Mouse (Mus musculus): ENCODE results near the gene Tie1. TPM values are rescaled to one million over a fixed set of nuclear protein-coding genes. Genes with fewer than 3 reads are reported as not detected.
"Not testable (repeated sequence)": the region's sequence is repeated elsewhere in the genome, so short reads cannot be mapped to it uniquely, and the experiment has no call there.

Tie1 gene
- polyA plus RNA-seq, 1 experiment from 2014 or later, result 11.3 TPM

GRCm38 (mm10) chr4:118518208-118518607, 28.3 kb upstream of the Tie1 start:
- Histone ChIP-seq H3K27me3 (replicated peaks) (peaks cover 39% of the 10 kb centered on the region), H3K9ac (no peak overlapping the region), H3K4me1 (peaks cover 12% of the 10 kb centered on the region), H3K27ac (no peak overlapping the region), H3K36me3 (no peaks in the 10 kb centered on the region), H3K4me3 (no peak overlapping the region), H3K9me3 (replicated peaks) (no peaks in the 10 kb centered on the region), H3K4me2 (no peak overlapping the region)
- no peak for ATAC-seq
- 49% methylated on average over 5 of the region's 5 CpGs for WGBS (ENCODE audit: insufficient replicate concordance)

GRCm38 (mm10) chr4:118517497-118518146, 27.8 kb upstream of the Tie1 start:
- H3K9ac ChIP-seq, result no peak overlapping the region
- H3K36me3 ChIP-seq, result no peaks in the 10 kb centered on the region
- H3K9me3 ChIP-seq (replicated peaks), result no peaks in the 10 kb centered on the region
- no peak for ATAC-seq
- WGBS (ENCODE audit: insufficient replicate concordance), result 34% methylated on average over 16 of the region's 16 CpGs
- H3K4me3 ChIP-seq, result no peak overlapping the region
- H3K27ac ChIP-seq, result no peak overlapping the region
- H3K4me1 ChIP-seq, result peaks cover 12% of the 10 kb centered on the region
- peaks cover 39% of the 10 kb centered on the region for H3K27me3 ChIP-seq (replicated peaks)
- H3K4me2 ChIP-seq, result no peak overlapping the region

GRCm38 (mm10) chr4:118516699-118517496, 27.0 kb upstream of the Tie1 start:
- Histone ChIP-seq H3K27me3 (replicated peaks) (peaks cover 39% of the 10 kb centered on the region), H3K4me1 (peaks cover 12% of the 10 kb centered on the region), H3K4me2 (no peak overlapping the region), H3K27ac (no peak overlapping the region), H3K4me3 (no peak overlapping the region), H3K9me3 (replicated peaks) (no peaks in the 10 kb centered on the region), H3K9ac (no peak overlapping the region), H3K36me3 (no peaks in the 10 kb centered on the region)
- 9% methylated on average over 20 of the region's 20 CpGs for WGBS (ENCODE audit: insufficient replicate concordance)
- no peak for ATAC-seq

- H3K4me1 ChIP-seq, result no peaks in the 10 kb centered on the region
- no peaks in the 10 kb centered on the region for H3K36me3 ChIP-seq
- H3K4me3 ChIP-seq, result no peak overlapping the region
- no peak overlapping the region for H3K9ac ChIP-seq
- 34% methylated on average over 6 of the region's 6 CpGs for WGBS (ENCODE audit: insufficient replicate concordance)
- H3K27me3 ChIP-seq (replicated peaks), result no peaks in the 10 kb centered on the region
- no peaks in the 10 kb centered on the region for H3K9me3 ChIP-seq (replicated peaks)
- ATAC-seq, result no peak
- H3K27ac ChIP-seq, result no peak overlapping the region
- no peak overlapping the region for H3K4me2 ChIP-seq
These were observed 19.2 kb upstream of the Tie1 start for GRCm38 (mm10) chr4:118509050-118509449.

GRCm38 (mm10) chr4:118507171-118507570, 17.3 kb upstream of the Tie1 start:
- 56% methylated on average over 1 of the region's 1 CpGs for WGBS (ENCODE audit: insufficient replicate concordance)
- not testable (repeated sequence) for H3K4me2 ChIP-seq; ATAC-seq; H3K36me3 ChIP-seq; H3K9ac ChIP-seq; H3K4me1 ChIP-seq; H3K9me3 ChIP-seq (replicated peaks); H3K27me3 ChIP-seq (replicated peaks); H3K27ac ChIP-seq; H3K4me3 ChIP-seq

GRCm38 (mm10) chr4:118505551-118505950, 15.7 kb upstream of the Tie1 start:
- Histone ChIP-seq H3K27me3 (replicated peaks) (no peaks in the 10 kb centered on the region), H3K4me1 (no peaks in the 10 kb centered on the region), H3K9ac (no peak overlapping the region), H3K4me2 (no peak overlapping the region), H3K27ac (no peak overlapping the region), H3K4me3 (no peak overlapping the region), H3K9me3 (replicated peaks) (no peaks in the 10 kb centered on the region), H3K36me3 (no peaks in the 10 kb centered on the region)
- WGBS (ENCODE audit: insufficient replicate concordance), result 56% methylated on average over 3 of the region's 3 CpGs
- no peak for ATAC-seq

GRCm38 (mm10) chr4:118500792-118501191, 10.9 kb upstream of the Tie1 start:
- Histone ChIP-seq H3K4me2 (no peak overlapping the region), H3K4me3 (no peak overlapping the region), H3K27ac (no peak overlapping the region), H3K9me3 (replicated peaks) (no peaks in the 10 kb centered on the region), H3K4me1 (no peaks in the 10 kb centered on the region), H3K36me3 (no peaks in the 10 kb centered on the region), H3K27me3 (replicated peaks) (no peaks in the 10 kb centered on the region), H3K9ac (no peak overlapping the region)
- ATAC-seq, result no peak
- 64% methylated on average over 9 of the region's 9 CpGs for WGBS (ENCODE audit: insufficient replicate concordance)

- Histone ChIP-seq H3K4me3 (no peak overlapping the region), H3K9me3 (replicated peaks) (no peaks in the 10 kb centered on the region), H3K36me3 (no peaks in the 10 kb centered on the region), H3K27ac (no peak overlapping the region), H3K4me2 (no peak overlapping the region), H3K4me1 (no peaks in the 10 kb centered on the region), H3K9ac (no peak overlapping the region), H3K27me3 (replicated peaks) (no peaks in the 10 kb centered on the region)
- 34% methylated on average over 6 of the region's 6 CpGs for WGBS (ENCODE audit: insufficient replicate concordance)
- no peak for ATAC-seq
These were observed 10.4 kb upstream of the Tie1 start for GRCm38 (mm10) chr4:118500171-118500724.

GRCm38 (mm10) chr4:118490461-118490860, 600 bp upstream of the Tie1 start:
- H3K9ac ChIP-seq, result no peak overlapping the region
- ATAC-seq, result no peak
- no peaks in the 10 kb centered on the region for H3K9me3 ChIP-seq (replicated peaks)
- no peaks in the 10 kb centered on the region for H3K36me3 ChIP-seq
- no peak overlapping the region for H3K4me2 ChIP-seq
- no peak overlapping the region for H3K4me3 ChIP-seq
- 82% methylated on average over 10 of the region's 10 CpGs for WGBS (ENCODE audit: insufficient replicate concordance)
- H3K27ac ChIP-seq, result no peak overlapping the region
- 0 out of 2 replicates have a peak, but pooled peaks cover 5% of the 10 kb centered on the region for H3K4me1 ChIP-seq
- H3K27me3 ChIP-seq (replicated peaks), result no peaks in the 10 kb centered on the region

- H3K27ac ChIP-seq, result no peak overlapping the region
- no peak overlapping the region for H3K4me2 ChIP-seq
- H3K9ac ChIP-seq, result no peak overlapping the region
- H3K36me3 ChIP-seq, result no peaks in the 10 kb centered on the region
- no peak overlapping the region for H3K4me3 ChIP-seq
- H3K9me3 ChIP-seq (replicated peaks), result no peaks in the 10 kb centered on the region
- ATAC-seq, result no peak
- peaks cover 4% of the 10 kb centered on the region; the same call in 1 of the 2 replicates for H3K4me1 ChIP-seq
- no peaks in the 10 kb centered on the region for H3K27me3 ChIP-seq (replicated peaks)
- WGBS (ENCODE audit: insufficient replicate concordance), result 72% methylated on average over 15 of the region's 15 CpGs
These were observed 12.9 kb downstream of the Tie1 start for GRCm38 (mm10) chr4:118476773-118477530.

- Histone ChIP-seq H3K4me2 (no peak overlapping the region), H3K36me3 (no peaks in the 10 kb centered on the region), H3K27me3 (replicated peaks) (no peaks in the 10 kb centered on the region), H3K4me3 (no peak overlapping the region), H3K9ac (no peak overlapping the region), H3K9me3 (replicated peaks) (no peaks in the 10 kb centered on the region), H3K27ac (no peak overlapping the region), H3K4me1 (peaks cover 4% of the 10 kb centered on the region; the same call in 1 of the 2 replicates)
- WGBS (ENCODE audit: insufficient replicate concordance), result 75% methylated on average over 11 of the region's 11 CpGs
- ATAC-seq, result no peak
These were observed 17.2 kb downstream of the Tie1 start for GRCm38 (mm10) chr4:118472687-118473086.

GRCm38 (mm10) chr4:118471281-118471680, 18.6 kb downstream of the Tie1 start:
- no peak for ATAC-seq
- Histone ChIP-seq H3K4me1 (no peaks in the 10 kb centered on the region), H3K36me3 (no peaks in the 10 kb centered on the region), H3K4me2 (no peak overlapping the region), H3K4me3 (no peak overlapping the region), H3K27me3 (replicated peaks) (no peaks in the 10 kb centered on the region), H3K9ac (no peak overlapping the region), H3K9me3 (replicated peaks) (no peaks in the 10 kb centered on the region), H3K27ac (no peak overlapping the region)
- WGBS (ENCODE audit: insufficient replicate concordance), result 85% methylated on average over 6 of the region's 6 CpGs

Measured in liver, embryonic 12.5 days (tissue).